Mouse (Mus musculus): Measurements from ENCODE around the gene Thbd. TPM values are rescaled to one million over a fixed set of nuclear protein-coding genes. Genes with fewer than 3 reads are reported as not detected.
A peak's percentile ranks its signal among the peaks of the same experiment; 100 is the strongest.

Thbd gene
- polyA plus RNA-seq, 1 experiment from 2014 or later: 7.3 TPM

- no peak for DNase-seq (ENCODE audit: low spot score)
These were observed 11.2 kb upstream of the Thbd start for GRCm38 (mm10) chr2:148419151-148419550.

GRCm38 (mm10) chr2:148409821-148410220 is 1.8 kb upstream of the Thbd start:
- Histone ChIP-seq H3K36me3 (replicated peaks) (no peaks in the 10 kb centered on the region), H3K27me3 (replicated peaks; ENCODE audit: low read depth, poor library complexity, severe bottlenecking) (peaks cover 51% of the 10 kb centered on the region), H3K9me3 (no peaks in the 10 kb centered on the region), H3K4me3 (no peak overlapping the region), H3K27ac (replicated peaks) (no peak overlapping the region), H3K4me1 (peaks cover 36% of the 10 kb centered on the region)
- no peak for DNase-seq (ENCODE audit: low spot score)
- 79% methylated on average over 1 of the region's 1 CpGs for WGBS

More at GRCm38 (mm10) chr2:148419151-148419550, 11.2 kb upstream of the Thbd start:
- no peaks in the 10 kb centered on the region for H3K36me3 ChIP-seq (replicated peaks)
- H3K4me3 ChIP-seq: no peak overlapping the region
- no peak overlapping the region for H3K27ac ChIP-seq (replicated peaks)
- H3K4me1 ChIP-seq: peaks cover 13% of the 10 kb centered on the region; the same call in 1 of the 2 replicates
- H3K9me3 ChIP-seq: no peaks in the 10 kb centered on the region
- H3K27me3 ChIP-seq (replicated peaks; ENCODE audit: low read depth, poor library complexity, severe bottlenecking): no peaks in the 10 kb centered on the region
- 75% methylated on average over 3 of the region's 3 CpGs for WGBS

GRCm38 (mm10) chr2:148409141-148409540 is 1.2 kb upstream of the Thbd start:
- Histone ChIP-seq H3K27me3 (replicated peaks; ENCODE audit: low read depth, poor library complexity, severe bottlenecking) (peaks cover 58% of the 10 kb centered on the region), H3K4me3 (no peak overlapping the region)
- 20% methylated on average over 9 of the region's 9 CpGs for WGBS

GRCm38 (mm10) chr2:148408761-148409120 is 753 bp upstream of the Thbd start:
- Histone ChIP-seq H3K27me3 (replicated peaks; ENCODE audit: low read depth, poor library complexity, severe bottlenecking) (peaks cover 61% of the 10 kb centered on the region), H3K9me3 (no peaks in the 10 kb centered on the region), H3K4me3 (no peak overlapping the region), H3K27ac (replicated peaks) (peak overlapping the region; percentile 57; the same call in 1 of the 2 replicates), H3K4me1 (peaks cover 36% of the 10 kb centered on the region), H3K36me3 (replicated peaks) (no peaks in the 10 kb centered on the region)
- no peak for DNase-seq (ENCODE audit: low spot score)
- 8% methylated on average over 6 of the region's 6 CpGs for WGBS

More at GRCm38 (mm10) chr2:148409141-148409540, 1.2 kb upstream of the Thbd start:
- Histone ChIP-seq H3K4me1 (peaks cover 36% of the 10 kb centered on the region), H3K36me3 (replicated peaks) (no peaks in the 10 kb centered on the region), H3K27ac (replicated peaks) (no peak overlapping the region), H3K9me3 (no peaks in the 10 kb centered on the region)
- peak; percentile 81 for DNase-seq (ENCODE audit: low spot score)

- DNase-seq (ENCODE audit: low spot score): peak; percentile 59
- H3K36me3 ChIP-seq (replicated peaks): no peaks in the 10 kb centered on the region
- peaks cover 61% of the 10 kb centered on the region for H3K27me3 ChIP-seq (replicated peaks; ENCODE audit: low read depth, poor library complexity, severe bottlenecking)
- H3K4me3 ChIP-seq: peak overlapping the region; percentile 57
- H3K9me3 ChIP-seq: no peaks in the 10 kb centered on the region
- WGBS: 4% methylated on average over 55 of the region's 55 CpGs
- peaks cover 36% of the 10 kb centered on the region for H3K4me1 ChIP-seq
- peak overlapping the region; percentile 57 for H3K27ac ChIP-seq (replicated peaks)
These were observed 768 bp downstream of the Thbd start for GRCm38 (mm10) chr2:148406971-148407869.

GRCm38 (mm10) chr2:148406160-148406970 is 1.6 kb downstream of the Thbd start:
- 8% methylated on average over 34 of the region's 34 CpGs for WGBS
- Histone ChIP-seq H3K36me3 (replicated peaks) (no peaks in the 10 kb centered on the region), H3K27me3 (replicated peaks; ENCODE audit: low read depth, poor library complexity, severe bottlenecking) (peaks cover 61% of the 10 kb centered on the region), H3K9me3 (no peaks in the 10 kb centered on the region), H3K4me1 (peaks cover 40% of the 10 kb centered on the region), H3K4me3 (peak overlapping the region; percentile 57), H3K27ac (replicated peaks) (no peak overlapping the region)
- DNase-seq (ENCODE audit: low spot score): peak; percentile 56

- peaks cover 48% of the 10 kb centered on the region for H3K4me1 ChIP-seq
- H3K4me3 ChIP-seq: no peak overlapping the region; the same call in 1 of the 2 replicates
- H3K27me3 ChIP-seq (replicated peaks; ENCODE audit: low read depth, poor library complexity, severe bottlenecking): peaks cover 56% of the 10 kb centered on the region
- no peaks in the 10 kb centered on the region for H3K9me3 ChIP-seq
- no peak overlapping the region for H3K27ac ChIP-seq (replicated peaks)
- DNase-seq (ENCODE audit: low spot score): no peak
- no peaks in the 10 kb centered on the region for H3K36me3 ChIP-seq (replicated peaks)
- WGBS: 71% methylated on average over 5 of the region's 5 CpGs
These were observed 3.1 kb downstream of the Thbd start for GRCm38 (mm10) chr2:148404906-148405305.

GRCm38 (mm10) chr2:148402227-148402626 is 5.8 kb downstream of the Thbd start:
- Histone ChIP-seq H3K4me3 (no peak overlapping the region), H3K27ac (replicated peaks) (no peak overlapping the region), H3K36me3 (replicated peaks) (no peaks in the 10 kb centered on the region), H3K4me1 (peaks cover 36% of the 10 kb centered on the region), H3K27me3 (replicated peaks; ENCODE audit: low read depth, poor library complexity, severe bottlenecking) (peaks cover 48% of the 10 kb centered on the region), H3K9me3 (no peaks in the 10 kb centered on the region)
- WGBS: 84% methylated on average over 1 of the region's 1 CpGs
- no peak for DNase-seq (ENCODE audit: low spot score)

- DNase-seq (ENCODE audit: low spot score): no peak
- Histone ChIP-seq H3K9me3 (no peaks in the 10 kb centered on the region), H3K27ac (replicated peaks) (no peak overlapping the region), H3K4me1 (peaks cover 47% of the 10 kb centered on the region), H3K27me3 (replicated peaks; ENCODE audit: low read depth, poor library complexity, severe bottlenecking) (peaks cover 47% of the 10 kb centered on the region), H3K4me3 (no peak overlapping the region), H3K36me3 (replicated peaks) (no peaks in the 10 kb centered on the region)
- 82% methylated on average over 5 of the region's 5 CpGs for WGBS
These were observed 8.9 kb downstream of the Thbd start for GRCm38 (mm10) chr2:148398901-148399685.

- Histone ChIP-seq H3K27ac (replicated peaks) (no peak overlapping the region), H3K27me3 (replicated peaks; ENCODE audit: low read depth, poor library complexity, severe bottlenecking) (peaks cover 56% of the 10 kb centered on the region), H3K9me3 (no peaks in the 10 kb centered on the region), H3K4me1 (peaks cover 47% of the 10 kb centered on the region), H3K4me3 (no peak overlapping the region), H3K36me3 (replicated peaks) (no peaks in the 10 kb centered on the region)
- WGBS: 88% methylated on average over 1 of the region's 1 CpGs
- DNase-seq (ENCODE audit: low spot score): no peak
These were observed 10.2 kb downstream of the Thbd start for GRCm38 (mm10) chr2:148397784-148398100.

- Histone ChIP-seq H3K4me1 (peaks cover 47% of the 10 kb centered on the region), H3K27ac (replicated peaks) (no peak overlapping the region), H3K27me3 (replicated peaks; ENCODE audit: low read depth, poor library complexity, severe bottlenecking) (peaks cover 56% of the 10 kb centered on the region), H3K9me3 (no peaks in the 10 kb centered on the region), H3K36me3 (replicated peaks) (no peaks in the 10 kb centered on the region), H3K4me3 (no peak overlapping the region)
- DNase-seq (ENCODE audit: low spot score): no peak
- WGBS: 72% methylated on average over 11 of the region's 11 CpGs
These were observed 10.8 kb downstream of the Thbd start for GRCm38 (mm10) chr2:148397015-148397783.
